Mouse (Mus musculus) embryonic stem cell, embryonic (primary cell): ENCODE measurements around the gene Camk1d.
"Not testable (repeated sequence)": the region's sequence is repeated elsewhere in the genome, so short reads cannot be mapped to it uniquely, and the experiment has no call there.

Experiments
- CTCF ChIA-PET, 4 experiments: fragments of 300-600 bp in 2 of 4; fragments of 350-600 bp in 2 of 4; sonication (Branson Sonifier 250); formaldehyde crosslinking; loops; one replicate each; lab custom pipeline; 2022; ENCODE audit warnings: inconsistent platforms in 2 of 4; lab: Charles Lee
- POLR2A ChIA-PET, 4 experiments: fragments of 300-600 bp in 2 of 4; fragments of 350-600 bp in 2 of 4; sonication (Branson Sonifier 250); formaldehyde crosslinking; loops; one replicate each; lab custom pipeline; 2022; ENCODE audit warnings: antibody characterized with exemption in 4 of 4, inconsistent platforms in 1 of 4; lab: Charles Lee

The Camk1d gene

DNA sequence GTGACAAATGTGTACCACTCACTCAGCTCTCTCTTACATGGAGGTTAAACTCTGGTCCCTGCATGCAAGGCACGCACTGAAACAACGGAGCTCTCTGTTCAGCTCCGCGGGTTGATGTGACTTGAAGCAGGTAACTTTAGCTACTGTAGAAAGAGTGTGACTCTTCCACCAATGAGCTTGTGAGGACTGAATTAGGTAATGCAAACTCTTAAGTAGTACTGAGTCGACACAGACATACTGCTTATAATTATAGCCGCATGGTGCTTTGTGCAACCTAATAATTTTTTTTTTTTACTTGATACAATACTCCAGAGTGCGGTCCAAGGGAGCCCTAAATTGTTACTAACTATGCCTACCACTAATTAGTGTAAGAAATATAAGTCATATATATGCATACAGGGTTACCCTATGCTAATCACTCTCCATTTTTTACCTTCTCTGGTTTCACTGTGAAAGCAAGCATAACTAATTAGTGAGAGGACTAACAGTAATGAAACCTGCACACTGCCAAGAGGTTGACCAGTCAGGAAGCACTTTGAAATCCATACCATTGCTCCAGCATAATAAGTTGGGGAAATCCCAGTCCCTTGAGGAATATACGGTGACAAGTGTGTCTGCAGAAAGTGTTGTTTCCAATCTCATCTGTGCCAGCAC is 125.9 kb downstream of the Camk1d start:
- POLR2A ChIA-PET, result interaction anchor here in 1 of 4 experiments (1.0 to 1.1 kb wide), 2 partner anchors 9 to 11 kb away, joined by 3 to 6 read pairs; no protein-coding TSS in a partner anchor

DNA sequence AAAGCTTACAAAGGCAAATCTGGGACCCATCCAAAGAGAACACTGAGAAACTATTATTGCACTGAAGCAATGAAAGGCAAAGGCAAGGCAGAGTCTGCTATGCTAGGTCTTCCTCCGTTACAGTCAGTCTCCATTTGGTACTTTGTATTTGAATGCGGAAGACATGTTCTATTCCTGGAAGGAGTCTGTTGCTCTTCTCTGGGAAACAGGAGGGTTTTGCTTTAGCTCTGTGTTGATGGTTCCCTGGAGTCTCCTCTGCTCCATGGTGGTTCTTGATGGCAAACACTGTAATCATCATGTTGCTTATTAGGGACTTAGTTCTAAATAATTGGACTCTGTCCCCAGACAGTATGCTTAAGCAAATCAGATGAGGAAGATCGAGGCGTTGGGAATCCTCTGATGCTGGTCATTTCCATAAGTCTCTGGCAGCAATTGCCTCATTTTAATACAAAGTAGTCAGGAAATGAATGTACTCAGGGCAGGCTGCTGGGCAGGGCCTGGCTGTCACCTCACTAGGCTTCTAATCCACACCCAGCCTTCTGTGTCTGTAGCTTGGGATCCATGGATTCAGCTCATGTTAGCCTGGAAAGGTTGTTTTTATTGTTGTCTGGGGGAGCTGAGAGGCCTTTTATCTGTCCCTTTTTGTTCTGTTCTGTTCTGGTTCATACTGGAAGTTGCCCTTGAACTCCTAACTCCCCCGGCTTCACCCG is 129.8 kb downstream of the Camk1d start:
- ChIA-PET POLR2A (interaction anchor here in 2 of 4 experiments (0.5 to 1.5 kb wide), 6 partner anchors 15 to 214 kb away, joined by 3 to 10 read pairs (median 3); no protein-coding TSS in a partner anchor), CTCF (interaction anchor here in 1 of 4 experiments (0.6 kb wide), 1 partner anchor 720 kb away, joined by 3 read pairs; no protein-coding TSS in a partner anchor)

More for the DNA sequence above, 125.9 kb downstream of the Camk1d start:
- CTCF ChIA-PET, result interaction anchor here in 1 of 4 experiments (0.5 kb wide), 1 partner anchor 498 kb away, joined by 3 read pairs; no protein-coding TSS in a partner anchor

DNA sequence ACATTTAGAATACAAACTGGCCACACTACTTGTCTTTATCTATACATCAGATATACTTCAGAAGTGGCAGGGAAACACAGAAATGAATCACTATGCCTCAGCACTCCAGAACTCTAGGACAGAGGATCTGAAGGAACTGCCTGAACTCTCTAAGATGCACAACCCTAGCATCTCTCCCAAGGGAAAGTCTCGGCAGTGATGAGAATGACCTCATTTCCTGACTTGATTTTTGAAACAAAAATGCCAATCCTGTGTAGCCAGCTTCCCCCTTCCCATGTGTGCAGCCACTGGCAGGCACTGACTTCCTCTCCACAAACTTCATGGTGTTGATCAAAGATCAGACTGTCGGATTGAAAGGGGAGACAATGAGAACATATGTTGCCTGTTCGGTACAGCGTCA is 134.9 kb downstream of the Camk1d start:
- POLR2A ChIA-PET, result interaction anchor here in 2 of 4 experiments (0.8 to 1.9 kb wide), 3 partner anchors 9 to 11 kb away, joined by 3 to 6 read pairs (median 3); no protein-coding TSS in a partner anchor
- CTCF ChIA-PET, result no interaction called here

DNA sequence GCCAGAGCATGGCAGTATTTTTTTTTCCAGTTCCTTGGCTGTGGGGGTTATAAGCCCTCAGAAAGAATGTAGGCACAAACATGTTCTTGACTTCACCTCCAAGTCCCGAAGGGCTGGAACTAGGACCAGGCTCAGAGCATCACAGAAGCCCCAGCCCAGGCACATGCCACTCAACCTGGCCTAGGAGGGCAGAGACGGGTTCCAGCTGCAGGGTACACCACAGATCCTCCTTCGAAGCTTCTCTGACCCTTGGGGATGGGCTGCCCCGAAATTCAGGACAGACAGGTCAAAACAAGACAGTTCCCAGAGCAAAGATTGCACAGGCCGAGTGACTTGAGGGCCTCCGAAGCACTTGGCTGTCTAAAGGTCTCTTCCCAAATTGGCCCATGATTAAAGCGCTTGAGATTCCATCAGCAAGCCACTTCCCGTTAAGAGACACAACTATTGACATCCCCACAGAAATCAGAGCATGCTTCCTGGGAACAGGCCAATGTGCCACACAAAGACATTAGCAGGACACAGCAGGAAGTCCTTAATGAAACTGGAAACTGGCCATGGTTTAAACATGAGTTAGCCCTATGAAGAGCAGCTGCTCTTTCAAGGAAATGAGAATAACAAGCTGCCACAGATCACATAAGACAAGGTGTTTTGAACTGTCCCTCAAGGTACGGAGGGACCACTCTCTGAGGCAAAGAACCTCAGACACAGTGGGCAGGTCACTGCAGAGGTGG is 136.8 kb downstream of the Camk1d start:
- CTCF ChIA-PET, result no interaction called here
- POLR2A ChIA-PET, result interaction anchor here in 3 of 4 experiments (0.5 to 1.6 kb wide), 9 partner anchors 15 to 973 kb away, joined by 3 to 6 read pairs (median 3); no protein-coding TSS in a partner anchor

DNA sequence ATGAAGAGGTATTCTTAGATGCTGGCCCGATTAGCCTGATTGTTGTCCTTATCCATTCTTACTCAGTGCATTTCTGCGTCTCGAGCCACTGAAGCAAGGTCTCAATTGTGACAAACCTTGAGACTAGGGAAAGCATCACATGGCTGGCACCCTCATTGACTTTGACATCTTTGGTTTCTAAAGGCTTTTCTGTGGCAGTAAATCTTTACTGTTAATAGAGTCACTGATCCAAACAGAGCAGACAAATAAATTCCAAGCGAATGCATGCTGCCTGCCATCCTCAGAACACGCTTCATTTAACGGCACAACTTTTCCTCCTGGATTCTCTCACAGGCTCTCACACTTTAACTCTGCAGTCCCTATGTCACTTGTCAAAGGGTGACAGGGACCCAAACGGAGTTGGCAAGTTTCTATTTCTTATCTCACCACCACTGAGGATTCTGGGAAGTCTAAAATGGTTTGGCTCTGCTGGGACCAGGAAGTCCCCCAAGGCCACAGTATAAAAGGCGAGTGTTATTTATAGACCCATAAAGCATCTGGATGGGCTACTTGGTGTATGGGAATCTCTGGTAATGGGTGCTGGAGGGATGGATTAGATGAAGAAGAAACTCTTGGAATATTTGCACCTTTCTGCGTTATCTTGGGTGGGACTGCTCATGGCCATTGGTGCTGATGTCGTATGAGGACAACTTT is 141.9 kb downstream of the Camk1d start:
- CTCF ChIA-PET, result interaction anchor here in 1 of 4 experiments (0.7 kb wide), 1 partner anchor 218 kb away, joined by 3 read pairs; no protein-coding TSS in a partner anchor
- POLR2A ChIA-PET, result interaction anchor here in 1 of 4 experiments (0.6 kb wide), 1 partner anchor 11 kb away, joined by 3 read pairs; no protein-coding TSS in a partner anchor

DNA sequence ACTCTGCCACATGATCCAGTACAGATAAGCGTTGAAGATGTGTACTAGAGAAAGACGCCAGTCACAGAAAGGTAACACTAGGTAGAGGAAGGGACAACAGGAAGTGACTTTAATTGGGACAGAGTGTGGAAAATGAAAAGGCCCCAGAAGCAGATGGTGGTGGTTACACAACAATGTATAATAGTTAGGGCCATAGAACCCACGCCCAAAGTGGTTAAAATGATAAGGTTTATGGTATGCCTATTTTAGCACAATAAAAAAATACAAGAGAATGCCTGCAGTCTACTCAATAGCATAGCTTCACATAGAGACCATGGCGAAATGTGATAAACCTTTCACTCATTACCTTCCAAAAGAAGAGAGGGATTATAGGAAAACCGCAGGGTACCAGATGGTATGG is 147.7 kb downstream of the Camk1d start:
- ChIA-PET CTCF (no interaction called here), POLR2A (no interaction called here)

DNA sequence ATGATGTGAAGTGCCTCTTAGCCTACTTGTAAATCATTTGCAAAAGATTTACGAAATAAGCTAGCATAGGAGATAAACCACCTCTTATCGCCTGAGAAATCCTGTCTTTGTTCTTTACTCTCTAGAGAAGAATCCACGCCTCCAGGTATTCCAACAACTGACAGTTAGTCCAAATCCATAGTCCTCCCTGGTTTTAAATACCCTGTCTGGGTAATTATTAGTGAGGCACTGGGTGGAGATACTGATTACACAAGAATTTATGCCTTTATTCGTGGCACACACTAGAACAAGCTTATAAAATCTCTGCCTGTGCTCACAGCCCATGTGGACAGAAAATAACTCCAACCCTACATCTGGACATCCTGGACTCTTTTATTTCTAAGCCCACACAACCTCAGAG is 150.6 kb downstream of the Camk1d start:
- POLR2A ChIA-PET, result interaction anchor here in 1 of 4 experiments (0.8 kb wide), 1 partner anchor 11 kb away, joined by 3 read pairs; no protein-coding TSS in a partner anchor
- CTCF ChIA-PET, result no interaction called here

DNA sequence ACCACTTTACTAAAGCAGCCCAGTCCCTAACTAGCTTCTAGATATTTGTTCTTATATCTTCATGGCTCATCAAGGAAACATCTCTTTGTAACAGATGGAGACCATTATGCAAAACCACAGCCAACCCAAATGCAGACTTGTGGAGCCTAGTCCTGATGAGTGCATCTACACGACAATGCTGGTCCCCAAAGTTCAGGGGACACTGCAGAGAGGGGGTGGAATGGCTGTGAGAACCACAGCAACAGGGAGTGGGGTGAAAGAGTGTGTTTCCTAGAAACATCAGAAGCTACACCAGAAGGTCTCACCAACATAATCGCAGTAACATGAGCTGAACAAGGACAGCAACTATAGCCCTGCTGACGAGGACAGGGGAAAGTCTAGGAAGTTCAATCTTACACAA is 152.9 kb downstream of the Camk1d start:
- ChIA-PET CTCF (no interaction called here), POLR2A (interaction anchor here in 1 of 4 experiments (1.0 kb wide), 1 partner anchor 11 kb away, joined by 3 read pairs; no protein-coding TSS in a partner anchor)

DNA sequence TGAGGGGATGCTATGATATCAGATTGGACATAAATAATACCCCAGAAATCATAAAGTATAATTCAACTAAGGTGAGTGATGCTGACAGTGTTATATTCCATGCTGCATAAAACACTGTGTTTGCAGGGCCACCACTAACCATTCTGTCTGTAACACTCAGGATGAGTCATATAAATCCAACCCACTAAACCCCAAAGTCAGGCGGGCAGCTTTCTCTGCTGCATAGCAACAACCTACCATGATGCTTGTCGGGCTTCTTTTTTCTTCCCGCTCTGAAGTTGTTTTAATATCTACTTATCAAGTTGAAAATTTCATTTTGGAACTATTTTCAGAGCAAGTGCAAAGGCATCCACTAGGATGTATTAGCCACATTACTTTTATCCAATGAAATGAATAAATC is 161.1 kb downstream of the Camk1d start:
- CTCF ChIA-PET, result no interaction called here
- POLR2A ChIA-PET, result interaction anchor here in 1 of 4 experiments (0.9 kb wide), 1 partner anchor 11 kb away, joined by 3 read pairs; no protein-coding TSS in a partner anchor

DNA sequence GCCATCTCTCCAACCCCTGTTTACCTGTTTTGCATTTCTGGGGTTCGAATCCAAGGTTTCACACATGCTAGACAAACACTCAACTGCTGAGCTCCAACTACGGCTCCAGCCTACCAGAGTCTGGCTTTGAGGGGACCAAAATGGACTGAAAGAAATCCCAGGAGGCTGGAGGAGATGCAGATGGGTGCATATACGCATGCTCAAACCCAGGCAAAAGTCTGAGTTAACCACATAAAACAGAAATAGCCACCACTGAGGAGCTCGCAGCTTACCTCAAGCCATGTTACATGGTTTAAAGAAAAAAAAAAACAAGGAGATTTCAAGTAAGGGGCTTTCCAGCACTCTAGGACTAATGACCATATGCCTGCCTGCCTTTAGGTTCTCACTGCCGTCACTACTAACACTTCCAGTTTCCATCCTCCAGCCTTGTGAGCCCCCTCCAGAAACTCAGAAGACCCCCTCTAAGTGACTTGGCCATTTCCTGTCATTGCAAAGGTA is 162.5 kb downstream of the Camk1d start:
- POLR2A ChIA-PET, result no interaction called here
- CTCF ChIA-PET, result interaction anchor here in 1 of 4 experiments (0.7 kb wide), 1 partner anchor 37 kb away, joined by 3 read pairs; no protein-coding TSS in a partner anchor

DNA sequence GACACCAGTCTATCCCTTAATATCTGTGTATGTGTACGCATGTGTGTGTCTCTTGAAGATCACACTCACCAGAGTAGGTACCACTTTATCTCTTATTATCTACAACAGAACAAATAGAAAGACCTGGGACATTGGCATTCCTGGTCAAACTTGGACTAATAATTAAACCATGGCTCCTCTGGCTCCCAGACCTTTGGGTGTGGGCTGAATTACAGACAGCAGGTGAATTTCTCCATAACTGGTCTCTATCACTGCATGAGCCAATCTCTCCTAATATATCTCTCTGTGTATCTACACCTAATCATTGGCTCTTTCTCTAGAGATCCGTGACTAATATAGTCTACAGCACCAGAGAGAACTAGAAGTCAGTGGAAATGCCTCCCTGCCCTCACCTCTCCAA is 165.0 kb downstream of the Camk1d start:
- ChIA-PET POLR2A (no interaction called here), CTCF (no interaction called here)

DNA sequence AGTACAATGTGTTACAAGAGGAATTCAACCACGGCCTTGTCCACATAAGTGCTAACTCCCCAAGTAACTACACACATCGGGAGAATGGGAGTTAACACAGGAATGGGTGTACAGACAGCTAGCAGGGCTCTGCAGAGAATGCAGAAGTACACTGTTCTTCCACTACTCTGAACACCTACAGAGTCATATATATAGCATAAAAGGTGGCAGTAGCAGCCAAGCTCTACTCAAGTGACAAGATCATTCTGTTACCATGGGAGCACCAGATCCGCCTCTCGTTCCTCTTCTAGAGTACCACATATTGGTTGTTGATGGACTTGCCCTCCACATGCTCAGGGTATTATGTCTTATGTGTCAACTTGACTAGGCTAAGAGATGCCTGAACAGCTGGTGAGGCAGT is 165.4 kb downstream of the Camk1d start:
- ChIA-PET POLR2A (no interaction called here), CTCF (no interaction called here)

DNA sequence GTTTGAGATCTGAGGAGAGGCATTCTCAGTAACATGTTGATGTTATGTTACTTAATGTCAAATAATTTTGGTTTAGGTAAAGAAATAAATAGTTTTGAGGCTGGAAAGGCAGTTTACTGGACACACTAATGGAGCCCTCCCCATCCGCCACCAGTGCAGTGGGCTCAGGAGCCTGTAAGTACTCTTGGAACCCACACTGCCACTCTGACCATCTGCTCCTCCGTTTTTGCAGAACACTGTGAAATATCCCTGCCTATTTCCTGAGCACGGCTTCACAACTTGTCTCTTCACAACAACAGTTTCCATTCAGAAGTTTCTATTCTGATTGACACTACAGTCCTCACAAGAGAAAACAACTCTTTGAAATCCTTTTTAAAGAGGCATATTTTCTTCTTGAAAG is 173.4 kb downstream of the Camk1d start:
- CTCF ChIA-PET, result no interaction called here
- POLR2A ChIA-PET, result interaction anchor here in 1 of 4 experiments (1.3 kb wide), 1 partner anchor 36 kb away, joined by 4 read pairs; no protein-coding TSS in a partner anchor

DNA sequence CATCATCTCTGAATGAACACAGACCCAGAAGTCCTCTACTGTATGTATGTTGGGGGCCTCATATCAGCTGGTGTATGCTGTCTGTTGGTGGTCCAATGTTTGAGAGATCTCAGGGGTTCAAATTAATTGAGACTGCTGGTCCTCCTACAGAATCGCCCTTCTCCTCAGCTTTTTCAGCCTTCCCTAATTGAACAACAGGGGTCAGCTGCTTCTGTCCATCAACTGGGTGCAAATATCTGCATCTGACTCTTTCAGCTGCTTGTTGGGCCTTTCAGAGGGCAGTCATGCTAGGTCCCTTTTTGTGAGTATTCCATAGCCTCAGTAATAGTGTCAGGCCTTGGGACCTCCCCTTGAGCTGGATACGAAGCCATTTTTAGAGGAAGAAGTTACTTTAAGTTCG is 174.4 kb downstream of the Camk1d start:
- CTCF ChIA-PET, result not testable (repeated sequence)
- POLR2A ChIA-PET, result interaction anchor here in 1 of 4 experiments (0.6 to 1.3 kb wide), 2 partner anchors 37 to 110 kb away, joined by 3 to 4 read pairs; no protein-coding TSS in a partner anchor

DNA sequence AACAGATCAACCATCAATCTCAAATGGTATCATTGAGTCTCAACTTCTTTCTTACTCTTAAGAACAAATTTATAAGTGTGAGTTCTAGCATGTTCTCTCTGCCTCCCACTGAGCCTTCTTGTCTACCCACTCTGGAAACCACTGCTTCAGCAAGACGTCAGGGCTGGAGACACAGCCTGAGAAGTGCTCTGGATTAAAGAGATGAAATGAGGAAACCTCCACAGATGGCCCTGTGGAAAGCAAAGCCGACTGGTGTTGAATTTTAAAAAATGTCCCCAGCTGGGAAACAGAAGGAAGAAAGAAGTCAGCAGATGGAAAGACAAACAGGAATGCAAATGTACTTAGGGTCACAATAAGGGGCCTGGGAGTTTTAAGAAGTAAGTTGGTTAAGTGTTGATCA is 180.4 kb downstream of the Camk1d start:
- ChIA-PET CTCF (no interaction called here), POLR2A (no interaction called here)

DNA sequence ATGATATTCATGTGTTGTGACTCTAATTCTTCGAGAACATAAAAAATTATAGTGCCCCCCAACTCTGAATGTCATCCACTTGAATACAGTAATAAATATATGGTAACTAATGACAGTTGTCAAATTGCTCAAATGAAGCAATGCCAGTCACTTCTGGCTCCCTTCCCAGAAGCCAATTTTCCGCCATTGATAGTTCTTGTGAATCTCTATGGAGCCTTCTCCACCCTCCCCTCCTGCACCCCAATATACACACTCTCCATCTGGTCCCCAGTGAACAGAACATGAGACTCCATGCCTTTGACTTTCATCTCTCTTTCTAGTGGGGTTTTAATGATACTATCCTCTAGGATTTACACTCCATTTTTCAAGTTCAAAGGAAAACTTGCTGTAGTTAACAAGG is 184.3 kb downstream of the Camk1d start:
- CTCF ChIA-PET, result no interaction called here
- POLR2A ChIA-PET, result no interaction called here

DNA sequence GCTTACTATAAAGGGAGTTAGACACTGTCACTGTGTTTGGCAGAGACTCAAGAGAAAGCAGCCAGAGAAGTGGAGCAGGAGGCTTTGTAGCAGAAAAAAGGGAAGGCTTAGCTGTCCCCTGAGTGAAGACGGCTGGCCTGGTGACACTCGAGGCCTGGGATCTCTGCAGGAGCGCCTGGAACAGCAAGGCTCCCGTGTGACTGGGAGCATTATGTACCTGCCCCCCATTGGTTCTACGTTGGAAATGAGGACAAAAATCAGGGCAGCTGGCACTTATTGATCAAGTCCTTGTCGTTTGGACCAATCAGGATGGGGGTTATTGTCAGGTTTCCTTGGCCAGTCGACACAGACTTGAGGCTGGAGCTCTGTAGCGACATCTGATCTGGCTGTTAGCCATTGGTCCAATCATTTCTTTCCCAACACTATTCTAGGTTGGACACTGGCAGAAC is 195.1 kb downstream of the Camk1d start:
- ChIA-PET CTCF (no interaction called here), POLR2A (interaction anchor here in 2 of 4 experiments (0.6 to 1.3 kb wide), 2 partner anchors 9 to 32 kb away, joined by 3 to 6 read pairs; no protein-coding TSS in a partner anchor)

DNA sequence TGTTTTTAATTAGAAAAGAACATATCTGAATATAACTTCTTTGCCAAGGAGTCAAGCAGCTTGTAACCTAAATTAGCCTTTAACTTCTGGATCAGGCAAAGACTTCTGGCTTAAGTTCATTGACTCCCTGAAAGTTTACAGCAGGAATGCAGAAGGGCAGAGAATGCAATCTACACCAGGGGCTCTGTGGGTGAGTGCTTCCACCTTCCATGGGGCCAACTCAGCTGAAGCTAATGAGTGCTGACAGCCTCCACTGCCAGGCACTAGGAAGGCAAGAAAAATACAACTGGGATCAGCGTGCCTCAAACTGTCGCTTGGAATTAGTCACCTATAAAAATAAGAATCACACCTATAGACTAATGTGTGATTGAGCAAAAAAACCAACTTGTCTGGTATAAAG is 199.2 kb downstream of the Camk1d start:
- ChIA-PET CTCF (interaction anchor here in 1 of 4 experiments (0.5 kb wide), 1 partner anchor 425 kb away, joined by 3 read pairs; no protein-coding TSS in a partner anchor), POLR2A (interaction anchor here in 1 of 4 experiments (0.6 kb wide), 1 partner anchor 246 kb away, joined by 3 read pairs; no protein-coding TSS in a partner anchor)
